Mouse (Mus musculus): Measurements from ENCODE around the gene Mmd. TPM values are rescaled to one million over a fixed set of nuclear protein-coding genes. Genes with fewer than 3 reads are reported as not detected.
A peak's percentile ranks its signal among the peaks of the same experiment; 100 is the strongest.

The Mmd gene
- total RNA-seq, 2 experiments from 2014 or later = 9.2 to 9.5 TPM

DNA sequence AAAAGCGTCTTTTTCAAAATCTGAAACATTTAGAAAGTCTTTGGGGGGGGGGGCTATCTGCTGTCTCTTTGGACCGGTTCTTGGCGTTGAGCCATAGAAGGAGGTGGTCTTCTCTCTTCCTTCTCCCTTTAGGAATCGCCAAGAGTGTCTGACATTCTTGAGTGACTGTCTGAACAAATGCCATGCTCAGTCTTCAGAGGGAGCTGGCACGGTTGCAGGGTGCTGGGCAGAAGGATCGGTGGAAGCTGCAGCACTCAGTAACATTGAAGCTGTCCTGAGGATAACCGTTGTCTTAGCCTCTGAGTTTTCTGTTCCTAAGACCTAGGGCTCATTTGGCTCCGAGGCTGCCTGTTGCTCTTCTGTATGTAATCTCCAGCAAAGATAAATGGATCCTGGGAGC, 3.1 kb downstream of the Mmd start:
- no peak for TF ChIP-seq CTCF (IDR thresholded peaks at IDR 0.05)
- intact Hi-C loops (cut with DNase I) = no loop called here
- peak; percentile 62 for DNase-seq
- peak overlapping the region; percentile 41 for H3K4me3 ChIP-seq
- H3K27ac ChIP-seq = peak overlapping the region; percentile 72

DNA sequence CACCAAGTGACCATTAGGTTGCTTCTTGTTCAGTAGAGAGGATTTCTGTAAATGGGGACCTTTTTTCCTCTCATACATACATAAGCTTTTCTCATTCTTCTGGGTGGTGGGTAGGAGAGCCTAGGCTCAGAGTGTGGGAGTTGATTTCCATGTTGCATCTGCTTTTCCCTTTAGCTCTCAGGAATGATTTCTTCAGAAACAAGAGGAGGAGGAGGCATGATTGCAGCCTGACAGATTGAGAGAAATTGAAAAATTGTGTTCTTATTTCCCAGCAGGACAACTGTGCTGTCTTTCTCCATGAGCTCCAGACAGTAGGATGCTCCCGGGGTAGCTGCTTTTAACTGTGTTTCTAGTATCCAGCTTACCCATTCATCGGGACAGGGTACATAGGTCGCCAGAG, 5.3 kb downstream of the Mmd start:
- Histone ChIP-seq H3K27ac (peak overlapping the region; percentile 88; the same call in 1 of the 2 replicates), H3K4me3 (no peak overlapping the region; the same call in 1 of the 2 replicates)
- no peak for TF ChIP-seq CTCF (IDR thresholded peaks at IDR 0.05)
- DNase-seq = no peak
- intact Hi-C loops (cut with DNase I) = no loop called here

- TF ChIP-seq CTCF (IDR thresholded peaks at IDR 0.05) = no peak
- Histone ChIP-seq H3K4me3 (peak overlapping the region; percentile 55), H3K27ac (peak overlapping the region; percentile 88)
- DNase-seq = peak; percentile 63
- intact Hi-C loops (cut with DNase I) = no loop called here
These were observed 6.4 kb downstream of the Mmd start for GRCm38 (mm10) chr11:90255687-90256086.

DNA sequence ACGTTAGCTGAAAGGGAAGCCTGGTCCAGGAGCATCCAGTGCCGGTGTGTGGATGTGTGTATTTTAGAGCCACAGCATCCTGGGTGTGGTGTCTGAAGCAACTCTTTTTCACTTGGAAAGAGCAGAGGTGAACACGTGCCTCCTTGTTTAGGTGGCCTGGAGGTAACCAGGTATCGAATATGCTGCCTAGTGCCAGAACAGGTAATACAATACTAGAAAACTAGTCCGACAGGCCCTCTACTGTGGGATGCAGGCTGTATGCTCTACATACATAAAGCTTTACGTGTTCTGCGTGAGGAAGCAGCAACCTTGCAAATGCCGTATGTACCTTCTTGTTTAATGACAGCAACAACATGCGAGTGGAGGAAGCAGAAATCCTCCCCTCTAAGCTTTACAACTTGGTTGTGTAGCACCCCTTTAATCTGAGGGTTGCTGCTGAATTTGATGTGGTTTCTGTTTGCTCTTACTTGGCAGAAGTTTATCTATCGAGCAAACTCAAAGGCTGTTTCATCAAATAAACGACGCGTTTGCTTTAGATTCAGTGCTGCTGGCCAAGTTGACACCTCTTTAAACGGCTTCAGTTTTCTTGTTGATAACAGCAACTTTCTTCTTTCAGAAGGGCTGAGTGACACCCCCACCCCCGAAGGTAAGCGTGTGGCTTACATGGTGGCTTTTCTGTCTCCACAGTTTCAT, 7.7 kb downstream of the Mmd start:
- no peak overlapping the region for H3K4me3 ChIP-seq
- peak overlapping the region; percentile 88 for H3K27ac ChIP-seq
- DNase-seq = no peak
- no peak for TF ChIP-seq CTCF (IDR thresholded peaks at IDR 0.05)
- intact Hi-C loops (cut with DNase I) = no loop called here

DNA sequence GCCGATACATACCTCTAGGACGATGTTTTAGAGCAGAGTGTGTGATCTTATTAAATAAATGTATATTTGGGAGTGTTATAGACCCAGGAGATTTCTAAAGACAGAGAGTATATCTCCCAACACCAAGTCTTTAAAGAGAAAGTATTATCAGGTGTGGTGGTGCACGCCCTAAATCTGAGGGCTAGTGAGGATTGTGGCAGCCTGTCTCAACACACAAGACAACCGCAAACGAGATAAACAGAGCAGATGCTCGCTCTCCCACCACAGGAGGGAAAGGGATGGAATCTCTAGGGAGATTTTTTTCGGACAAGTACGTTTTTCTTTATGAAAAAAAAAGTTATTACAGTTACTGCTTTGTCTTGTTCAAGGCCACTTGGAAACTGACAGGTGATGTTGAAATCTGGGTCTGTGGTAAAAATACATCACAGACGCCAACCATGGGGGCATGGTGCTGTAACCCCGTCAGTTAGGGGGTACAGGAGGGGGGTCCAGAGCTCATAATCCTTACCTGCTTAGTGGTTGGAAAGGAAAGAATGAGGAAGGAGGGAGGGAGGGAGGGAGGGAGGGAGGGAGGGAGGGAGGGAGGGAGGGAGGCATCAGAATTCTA, 9.2 kb downstream of the Mmd start:
- intact Hi-C loops (cut with DNase I) = no loop called here
- TF ChIP-seq CTCF (IDR thresholded peaks at IDR 0.05) = no peak
- Histone ChIP-seq H3K27ac (peak overlapping the region; percentile 88; the same call in 1 of the 2 replicates), H3K4me3 (no peak overlapping the region)
- no peak for DNase-seq

GRCm38 (mm10) chr11:90259071-90259470, 9.8 kb downstream of the Mmd start:
- TF ChIP-seq CTCF (IDR thresholded peaks at IDR 0.05) = no peak
- no peak overlapping the region for H3K4me3 ChIP-seq
- intact Hi-C loops (cut with DNase I) = no loop called here
- DNase-seq = peak; percentile 45
- H3K27ac ChIP-seq = peak overlapping the region; percentile 56

- no peak for TF ChIP-seq CTCF (IDR thresholded peaks at IDR 0.05)
- Histone ChIP-seq H3K4me3 (no peak overlapping the region), H3K27ac (peak overlapping the region; percentile 38; the same call in 1 of the 2 replicates)
- DNase-seq = no peak
- intact Hi-C loops (cut with DNase I) = no loop called here
These were observed 10.6 kb downstream of the Mmd start for GRCm38 (mm10) chr11:90259826-90260225.

DNA sequence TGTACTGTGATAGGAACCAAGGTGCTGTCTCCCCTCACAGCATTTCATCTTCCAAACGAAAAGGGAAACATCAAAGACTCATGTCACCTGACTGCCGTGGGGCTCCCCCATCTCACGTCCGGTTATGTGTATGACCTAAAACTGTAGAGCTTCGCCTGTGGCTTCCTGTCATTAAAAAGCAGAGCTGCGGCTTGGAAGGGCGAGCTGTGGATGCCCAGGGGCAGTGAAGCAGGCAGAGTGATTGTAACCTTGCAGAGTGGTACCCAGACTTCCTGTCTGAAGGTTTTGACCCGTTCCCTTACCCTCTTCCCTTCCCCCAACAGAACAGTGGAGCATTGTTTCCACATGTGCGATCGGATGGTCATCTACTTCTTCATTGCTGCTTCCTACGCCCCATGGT, 14.9 kb downstream of the Mmd start:
- H3K4me3 ChIP-seq = no peak overlapping the region
- peak overlapping the region; percentile 87 for H3K27ac ChIP-seq
- TF ChIP-seq CTCF (IDR thresholded peaks at IDR 0.05) = no peak
- no peak for DNase-seq
- intact Hi-C loops (cut with DNase I) = no loop called here

GRCm38 (mm10) chr11:90265581-90265980, 16.3 kb downstream of the Mmd start:
- Histone ChIP-seq H3K27ac (peak overlapping the region; percentile 87), H3K4me3 (peak overlapping the region; percentile 13; the same call in 1 of the 2 replicates)
- intact Hi-C loops (cut with DNase I) = no loop called here
- DNase-seq = no peak
- peak; percentile 44 for TF ChIP-seq CTCF (IDR thresholded peaks at IDR 0.05)

- TF ChIP-seq CTCF (IDR thresholded peaks at IDR 0.05) = no peak
- intact Hi-C loops (cut with DNase I) = no loop called here
- Histone ChIP-seq H3K4me3 (no peak overlapping the region; the same call in 1 of the 2 replicates), H3K27ac (no peak overlapping the region)
- no peak for DNase-seq
These were observed 19.7 kb downstream of the Mmd start for GRCm38 (mm10) chr11:90268934-90269333.

- peak overlapping the region; percentile 48; the same call in 1 of the 2 replicates for H3K27ac ChIP-seq
- no peak for TF ChIP-seq CTCF (IDR thresholded peaks at IDR 0.05)
- no peak for DNase-seq
- intact Hi-C loops (cut with DNase I) = no loop called here
- peak overlapping the region; percentile 55 for H3K4me3 ChIP-seq
These were observed 20.3 kb downstream of the Mmd start for GRCm38 (mm10) chr11:90269398-90270123.

DNA sequence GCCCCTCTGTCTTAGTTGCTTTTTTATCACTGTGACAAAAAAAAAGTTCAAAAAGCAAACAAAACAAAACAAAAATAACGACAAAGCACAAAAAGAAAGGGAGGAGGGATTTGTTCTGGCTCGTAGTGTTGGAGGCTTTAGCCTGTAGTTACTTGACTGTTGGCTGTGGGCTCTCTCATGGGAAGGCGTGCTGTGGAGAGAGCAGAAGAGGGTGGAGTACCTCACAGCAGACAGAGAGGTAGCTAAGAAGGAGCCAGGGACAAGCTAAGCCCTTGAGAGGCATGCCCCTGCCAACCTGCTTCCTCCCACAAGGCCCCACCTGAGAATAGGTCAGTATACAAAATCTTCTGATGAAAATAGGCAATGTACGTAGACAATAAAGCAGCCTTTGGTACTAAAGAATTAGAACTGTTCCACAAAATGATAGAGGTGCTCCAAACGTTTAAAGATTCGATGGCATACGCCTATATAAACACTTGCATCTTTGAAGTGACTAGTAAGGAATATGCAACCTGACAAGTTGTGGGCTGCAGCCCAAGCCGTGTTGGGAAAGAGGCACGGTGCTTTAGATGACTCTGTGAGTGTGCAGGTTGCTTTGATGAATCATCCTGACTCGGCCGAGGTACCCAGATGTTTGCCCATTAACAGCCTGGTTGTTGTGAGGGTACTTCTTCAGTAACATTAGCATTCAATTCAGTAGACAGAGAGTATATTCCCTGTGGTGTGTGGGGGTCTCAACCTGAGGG, 21.0 kb downstream of the Mmd start:
- peak overlapping the region; percentile 55 for H3K4me3 ChIP-seq
- intact Hi-C loops (cut with DNase I) = no loop called here
- no peak overlapping the region for H3K27ac ChIP-seq
- no peak for TF ChIP-seq CTCF (IDR thresholded peaks at IDR 0.05)
- DNase-seq = no peak

Data from gastrocnemius, adult 2 months (tissue).